Mouse (Mus musculus): ENCODE measurements around the gene Kbtbd4. TPM values are rescaled to one million over a fixed set of nuclear protein-coding genes. Genes with fewer than 3 reads are reported as not detected.

The Kbtbd4 gene
- total RNA-seq, 4 experiments from 2014 or later = 33.1 to 51.2 (median 40.3) TPM

DNA sequence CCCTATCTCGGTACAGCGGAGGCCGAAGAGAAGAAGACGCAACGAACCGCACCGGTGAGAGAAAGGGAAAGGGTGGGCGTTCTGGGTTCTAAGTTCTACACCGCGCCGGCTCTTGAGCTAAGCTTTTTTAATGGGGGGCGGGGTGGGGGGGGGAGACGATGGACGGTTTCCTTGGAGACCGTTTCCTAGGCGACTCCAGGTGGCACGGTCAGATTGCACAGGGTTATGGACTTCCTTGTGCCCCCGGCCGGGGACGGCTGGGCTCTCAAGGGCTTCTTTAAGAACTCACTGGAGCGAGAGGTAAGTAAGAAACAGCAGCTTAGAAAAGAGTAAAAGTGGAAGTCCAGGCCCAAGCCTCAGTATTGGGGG, 300 bp downstream of the Kbtbd4 start:
- no peak for DNase-seq (ENCODE audit: low spot score in 2 of 2)

DNA sequence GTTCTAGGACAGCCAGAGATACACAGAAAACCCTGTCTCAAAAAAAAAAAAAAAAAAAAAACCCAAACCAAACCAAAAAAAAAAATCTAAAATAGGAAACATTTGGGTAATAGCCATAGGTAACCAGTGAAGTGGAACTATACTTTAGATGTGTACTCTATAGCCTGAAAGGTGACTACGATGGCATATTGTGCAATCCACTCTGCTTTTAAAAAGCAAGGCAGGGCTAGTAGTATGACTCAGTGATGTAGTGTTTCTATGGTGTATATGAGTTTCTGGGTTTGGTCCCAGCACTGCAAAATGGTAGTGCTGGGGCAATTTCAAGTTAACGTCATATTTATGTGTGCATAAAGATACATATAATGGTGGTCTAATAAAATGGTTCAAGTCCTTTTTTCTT, 2.2 kb downstream of the Kbtbd4 start:
- DNase-seq (ENCODE audit: low spot score in 2 of 2) = no peak

DNA sequence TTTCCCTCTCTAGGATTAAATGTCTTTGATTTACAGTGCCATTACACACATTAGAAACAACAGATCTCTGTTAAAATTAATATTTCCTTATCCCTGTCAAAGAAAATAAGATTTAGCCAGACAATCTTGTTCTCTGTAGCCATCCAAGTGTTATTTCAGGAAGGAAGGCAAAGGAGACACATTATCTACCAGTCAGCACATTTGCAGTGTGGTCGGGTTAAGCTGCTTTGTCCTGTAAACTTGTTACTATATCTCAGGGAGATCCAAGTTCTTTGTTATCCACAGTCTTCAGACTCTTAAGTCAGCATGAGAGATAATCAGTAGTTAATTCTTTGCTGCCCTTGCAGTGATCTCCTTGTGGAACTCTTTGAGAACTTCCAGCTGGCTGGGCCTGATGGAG, 6.3 kb downstream of the Kbtbd4 start:
- DNase-seq (ENCODE audit: low spot score in 2 of 2) = no peak

DNA sequence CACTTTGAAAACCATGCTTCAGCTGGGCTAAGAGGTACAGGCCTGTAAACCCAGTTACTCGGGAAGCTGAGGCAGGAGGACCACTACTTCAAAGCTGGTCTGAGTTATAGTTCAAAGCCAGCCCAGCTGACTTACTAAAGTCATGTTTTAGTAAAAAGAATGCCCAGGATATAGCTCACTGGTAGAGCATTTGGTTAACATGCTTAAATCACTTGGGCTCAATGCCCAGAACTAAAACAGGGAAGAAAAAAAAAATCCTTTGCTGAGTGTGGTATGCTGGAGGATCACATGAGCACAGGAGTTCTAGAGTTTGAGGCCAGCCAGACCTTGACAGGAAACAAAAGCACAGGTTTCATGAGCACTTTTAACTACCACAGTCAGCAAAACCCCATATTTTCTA, 7.1 kb downstream of the Kbtbd4 start:
- DNase-seq (ENCODE audit: low spot score in 2 of 2) = no peak

DNA sequence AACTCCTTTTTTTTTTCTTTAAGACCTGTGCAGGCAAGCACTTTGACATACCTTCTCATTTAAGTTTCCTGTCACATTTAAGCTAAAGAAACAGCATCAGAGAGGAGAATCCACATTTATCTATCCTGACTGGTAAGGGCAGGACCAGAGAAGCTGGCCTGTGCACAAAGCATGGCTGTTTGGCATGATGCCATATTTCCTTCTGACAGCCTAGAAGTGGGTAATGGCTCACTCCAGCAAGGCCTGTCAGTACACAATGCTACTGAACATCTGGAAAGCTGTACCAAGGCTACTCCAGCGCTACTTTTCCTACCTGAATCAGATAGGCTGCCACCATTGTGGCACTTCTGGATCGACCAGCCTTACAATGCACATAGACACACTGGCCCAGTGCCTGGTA, 9.1 kb downstream of the Kbtbd4 start:
- no peak for DNase-seq (ENCODE audit: low spot score in 2 of 2)

DNA sequence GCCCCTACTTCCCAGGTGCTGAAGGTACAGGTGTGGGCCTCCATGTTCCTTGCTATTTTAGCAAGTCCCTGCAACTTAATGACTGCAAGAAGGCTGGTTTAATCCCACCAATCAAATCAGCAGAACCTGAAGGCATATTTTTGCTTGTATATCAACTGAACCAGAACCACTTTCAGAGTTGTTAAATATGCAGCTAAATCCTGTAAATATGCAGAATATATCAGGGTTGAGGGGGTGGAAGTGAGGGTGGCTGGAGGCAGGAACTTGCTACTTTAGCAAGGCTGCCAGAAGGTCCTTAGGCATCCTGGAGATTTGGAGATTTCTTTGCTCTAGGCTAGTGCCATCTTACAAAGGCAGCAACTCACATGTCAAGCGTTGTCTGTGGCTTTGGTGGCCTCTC, 11.0 kb downstream of the Kbtbd4 start:
- no peak for DNase-seq (ENCODE audit: low spot score in 2 of 2)

DNA sequence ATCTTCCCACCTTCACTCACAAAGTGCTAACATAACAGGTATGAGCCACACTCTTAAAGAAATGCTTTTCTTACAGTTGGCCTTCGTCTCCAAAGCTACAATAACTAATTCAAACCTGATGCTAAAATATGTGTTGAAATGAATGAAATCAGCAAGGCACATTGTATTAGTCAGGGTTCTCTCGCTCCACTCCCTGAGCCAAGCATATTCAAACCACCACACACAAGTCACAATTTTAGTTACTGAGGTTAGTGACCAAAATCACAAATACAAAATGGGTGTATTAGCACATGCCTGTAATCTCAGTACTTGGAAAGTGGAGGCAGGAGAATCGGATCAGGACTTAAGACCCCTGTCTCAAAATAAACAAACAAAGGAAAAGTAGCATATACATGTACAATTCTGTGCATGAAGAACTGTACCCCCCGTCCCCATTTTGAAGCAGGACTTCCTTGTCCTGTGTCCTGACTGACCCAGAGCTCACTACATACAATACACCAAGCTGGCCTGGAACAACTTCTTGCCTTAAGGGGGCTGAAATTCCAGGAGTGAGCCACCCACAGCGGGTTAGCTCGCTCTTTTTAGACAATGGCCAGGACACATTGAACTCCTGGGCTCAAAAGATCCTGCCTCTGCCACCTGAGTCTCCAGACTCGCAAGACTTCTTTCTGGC, 12.2 kb downstream of the Kbtbd4 start:
- no peak for DNase-seq (ENCODE audit: low spot score in 2 of 2)

DNA sequence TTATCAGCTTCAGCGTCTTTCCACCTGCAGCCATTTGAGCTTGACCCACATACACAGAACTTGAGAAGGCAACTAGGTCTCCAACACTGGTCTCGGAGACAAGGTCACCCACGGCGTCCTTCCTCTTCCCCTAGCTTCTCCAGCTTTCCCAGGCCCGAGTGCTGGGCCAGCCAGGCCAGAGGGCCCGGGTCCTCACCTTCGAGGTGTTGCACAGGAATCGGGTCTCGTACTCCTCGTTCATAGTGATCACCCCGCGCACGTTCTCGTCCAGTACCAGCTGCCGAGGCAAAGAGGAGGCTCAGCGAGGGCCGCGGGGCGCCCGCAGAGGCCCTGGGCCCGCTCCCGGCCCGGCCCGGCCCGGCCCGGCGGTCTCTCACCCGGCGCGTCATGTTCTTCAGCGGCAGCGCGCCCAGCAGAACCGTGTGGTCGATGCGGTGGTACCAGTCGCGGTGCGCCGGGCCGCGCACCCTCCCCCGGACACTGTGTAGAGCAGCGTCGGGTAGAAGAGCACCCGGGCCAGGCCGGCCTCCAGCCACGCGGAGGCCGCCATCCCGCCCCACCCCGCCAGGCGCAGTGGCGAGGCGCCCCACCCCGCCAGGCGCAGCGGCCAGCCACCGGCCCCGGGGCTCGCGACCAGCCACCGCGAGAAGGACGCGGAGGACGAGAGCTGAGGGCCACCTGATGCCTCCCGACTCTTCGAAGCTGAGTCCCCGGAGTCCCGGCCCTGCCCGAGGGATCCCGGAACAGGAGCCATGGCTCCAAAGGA, 12.9 kb downstream of the Kbtbd4 start:
- DNase-seq (ENCODE audit: low spot score in 2 of 2) = peak; percentile 43 to 50

DNA sequence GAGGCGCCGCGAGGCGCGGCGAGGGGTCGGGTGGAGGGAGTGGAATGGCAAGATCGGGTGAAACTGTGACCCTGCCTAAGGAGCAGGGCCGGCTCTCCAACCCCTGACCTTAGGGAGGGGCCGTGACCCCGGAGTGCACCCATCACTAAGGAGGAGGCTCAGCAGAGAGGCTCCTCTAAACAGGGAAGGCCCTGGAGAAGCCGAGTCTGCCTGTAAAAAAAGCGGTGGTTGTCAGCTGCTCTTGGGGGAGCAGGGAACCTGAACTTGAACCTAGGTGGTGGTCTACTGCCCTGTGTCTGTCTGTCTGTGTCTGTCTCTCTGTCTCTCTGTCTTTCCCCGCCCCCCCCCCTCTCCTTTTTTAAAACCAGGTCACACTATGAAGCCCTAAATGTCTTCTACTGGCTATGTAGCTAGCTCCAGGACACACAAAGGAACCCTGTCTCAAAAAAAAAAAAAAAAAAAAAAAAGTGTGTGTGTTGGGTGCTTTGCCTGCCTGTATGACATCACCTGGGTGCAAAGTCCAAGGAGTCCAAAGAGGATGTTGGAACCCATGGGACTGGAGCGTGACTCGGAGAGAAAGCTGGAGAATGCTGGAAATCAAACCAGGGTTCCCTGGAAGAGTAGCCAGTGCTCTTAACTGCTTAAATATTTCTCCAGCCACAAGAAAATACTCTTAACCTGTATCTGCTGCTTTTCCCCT, 13.6 kb downstream of the Kbtbd4 start:
- peak in 1 of 2 experiments; percentile 32 for DNase-seq (ENCODE audit: low spot score in 2 of 2)

DNA sequence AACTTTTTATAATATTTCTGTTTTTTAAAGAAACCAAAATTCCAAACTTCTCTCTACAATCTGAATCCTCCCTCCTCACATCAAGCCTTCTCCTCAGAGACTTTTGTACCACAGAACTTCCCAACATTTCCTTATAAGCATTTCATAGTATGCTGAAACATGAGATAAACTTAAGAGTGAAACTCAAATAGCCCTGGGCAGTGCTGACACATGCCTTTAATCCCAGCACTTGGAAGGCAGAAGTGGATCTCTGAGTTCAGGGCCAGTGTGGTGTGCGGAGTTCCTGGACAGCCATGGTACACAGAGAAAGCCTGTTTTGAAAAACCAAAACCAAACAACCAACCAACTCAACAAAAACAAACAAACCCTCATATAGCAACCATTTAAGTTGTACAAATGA, 16.6 kb downstream of the Kbtbd4 start:
- no peak for DNase-seq (ENCODE audit: low spot score in 2 of 2)

DNA sequence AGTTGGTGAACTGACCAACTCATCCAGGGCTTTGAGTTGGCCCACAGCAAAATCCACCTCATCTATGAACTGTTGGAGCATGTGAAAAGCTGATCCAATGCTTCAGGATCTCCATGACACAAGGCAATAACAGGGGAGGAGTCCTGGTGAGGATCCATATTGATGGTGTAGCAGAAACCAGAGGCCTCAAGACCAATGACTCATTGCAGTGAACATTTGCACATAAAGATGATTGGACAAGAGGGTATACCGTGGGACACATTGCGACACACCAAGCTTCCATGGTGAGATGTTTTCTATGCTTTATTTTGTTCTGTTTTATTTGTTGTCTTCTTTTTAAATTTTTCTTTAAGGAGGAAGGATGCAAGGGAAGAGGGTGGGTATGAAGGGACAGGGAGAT, 18.1 kb downstream of the Kbtbd4 start:
- no peak for DNase-seq (ENCODE audit: low spot score in 2 of 2)

DNA sequence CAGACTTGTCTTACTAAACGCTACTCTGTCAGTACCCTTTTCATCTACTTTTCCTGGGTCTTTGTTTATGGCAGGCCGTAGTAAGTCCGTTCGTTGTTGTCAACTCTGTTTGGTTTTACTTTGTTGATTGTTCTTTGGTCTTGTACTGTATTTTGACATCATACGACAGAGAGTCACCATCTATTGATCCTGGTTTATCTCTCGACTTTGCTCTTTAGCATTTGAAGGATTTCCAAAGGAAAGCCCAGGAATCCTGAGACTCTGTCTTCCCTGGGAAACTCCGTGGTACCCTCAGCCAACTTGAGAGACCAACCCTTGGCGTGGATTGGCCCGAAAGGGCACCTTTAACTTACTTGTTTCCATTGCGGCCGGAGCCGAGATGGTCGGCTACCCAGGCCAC, 24.0 kb downstream of the Kbtbd4 start:
- DNase-seq (ENCODE audit: low spot score in 2 of 2) = no peak

DNA sequence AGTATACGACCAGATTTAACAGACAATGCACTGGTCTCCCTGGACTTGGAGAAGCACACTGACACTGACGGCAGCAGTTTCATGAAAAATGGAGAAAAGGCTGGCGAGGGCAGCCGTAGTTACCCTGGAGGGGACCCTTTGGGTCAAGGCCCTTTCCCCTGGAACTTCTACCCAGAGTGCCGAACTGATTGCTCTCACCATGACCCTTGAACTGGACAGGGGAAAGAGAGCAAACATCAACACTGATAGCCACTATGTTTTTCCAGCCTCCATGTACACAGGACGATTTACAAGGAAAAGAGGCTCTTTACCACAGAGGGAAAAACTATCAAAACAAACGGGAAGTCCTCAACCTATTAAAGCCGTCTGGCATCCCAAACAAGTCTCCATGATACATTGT, 27.3 kb downstream of the Kbtbd4 start:
- DNase-seq (ENCODE audit: low spot score in 2 of 2) = no peak

DNA sequence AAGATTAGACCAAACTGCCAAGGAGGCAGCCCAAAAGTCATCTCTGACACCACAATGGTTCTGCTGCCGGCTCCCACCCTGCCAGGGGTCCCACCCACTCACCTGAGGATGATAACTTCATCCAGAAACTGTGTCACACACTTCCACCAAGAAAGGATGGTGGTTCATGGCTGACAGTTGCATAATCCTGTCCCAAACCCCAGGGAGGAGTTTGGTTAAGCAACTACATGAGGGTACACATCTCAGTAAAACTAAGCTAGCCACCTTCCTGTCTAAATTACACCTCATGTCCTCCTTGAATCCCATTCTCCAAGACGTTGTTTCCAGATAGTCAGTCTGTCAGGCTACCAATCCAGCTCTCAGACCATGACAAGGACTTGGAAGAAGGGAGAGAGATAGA, 27.7 kb downstream of the Kbtbd4 start:
- no peak for DNase-seq (ENCODE audit: low spot score in 2 of 2)

DNA sequence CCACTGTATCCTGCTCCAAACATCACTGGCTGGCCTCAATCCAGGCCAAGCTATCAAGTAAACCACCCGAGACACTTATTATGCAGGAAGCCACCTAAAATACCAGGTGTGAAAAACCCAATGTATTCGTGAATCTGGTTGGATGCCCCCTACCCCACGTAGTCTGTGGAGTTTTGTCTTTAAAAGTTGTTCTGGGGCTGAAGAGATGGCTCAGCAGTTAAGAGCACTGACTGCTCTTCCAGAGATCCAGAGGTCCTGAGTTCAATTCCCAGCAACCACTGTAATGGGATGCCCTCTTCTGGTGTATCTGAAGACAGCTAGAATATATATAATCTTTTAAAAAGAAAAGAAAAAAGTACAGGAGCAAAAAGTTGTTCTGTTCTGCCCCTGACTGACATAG, 33.8 kb downstream of the Kbtbd4 start:
- no peak for DNase-seq (ENCODE audit: low spot score in 2 of 2)

DNA sequence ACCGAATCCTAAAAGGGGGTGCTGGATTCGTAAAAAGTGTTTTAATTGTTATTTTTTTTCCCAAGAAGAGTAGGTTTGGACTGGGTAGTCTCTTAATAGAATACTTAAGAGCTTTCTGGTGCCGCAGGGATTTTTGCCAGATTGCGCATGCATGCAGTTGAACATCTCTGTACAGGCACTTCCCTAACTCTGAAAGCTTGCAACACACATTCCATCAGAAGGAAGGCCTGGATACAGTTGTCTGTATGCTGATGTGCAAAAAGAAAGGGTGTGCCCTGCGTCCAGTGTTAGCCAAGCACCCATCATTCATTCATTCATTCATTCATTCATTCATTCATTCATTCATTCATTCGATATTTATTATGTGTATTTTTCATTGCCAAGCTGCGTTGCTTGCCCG, 35.2 kb downstream of the Kbtbd4 start:
- no peak for DNase-seq (ENCODE audit: low spot score in 2 of 2)

DNA sequence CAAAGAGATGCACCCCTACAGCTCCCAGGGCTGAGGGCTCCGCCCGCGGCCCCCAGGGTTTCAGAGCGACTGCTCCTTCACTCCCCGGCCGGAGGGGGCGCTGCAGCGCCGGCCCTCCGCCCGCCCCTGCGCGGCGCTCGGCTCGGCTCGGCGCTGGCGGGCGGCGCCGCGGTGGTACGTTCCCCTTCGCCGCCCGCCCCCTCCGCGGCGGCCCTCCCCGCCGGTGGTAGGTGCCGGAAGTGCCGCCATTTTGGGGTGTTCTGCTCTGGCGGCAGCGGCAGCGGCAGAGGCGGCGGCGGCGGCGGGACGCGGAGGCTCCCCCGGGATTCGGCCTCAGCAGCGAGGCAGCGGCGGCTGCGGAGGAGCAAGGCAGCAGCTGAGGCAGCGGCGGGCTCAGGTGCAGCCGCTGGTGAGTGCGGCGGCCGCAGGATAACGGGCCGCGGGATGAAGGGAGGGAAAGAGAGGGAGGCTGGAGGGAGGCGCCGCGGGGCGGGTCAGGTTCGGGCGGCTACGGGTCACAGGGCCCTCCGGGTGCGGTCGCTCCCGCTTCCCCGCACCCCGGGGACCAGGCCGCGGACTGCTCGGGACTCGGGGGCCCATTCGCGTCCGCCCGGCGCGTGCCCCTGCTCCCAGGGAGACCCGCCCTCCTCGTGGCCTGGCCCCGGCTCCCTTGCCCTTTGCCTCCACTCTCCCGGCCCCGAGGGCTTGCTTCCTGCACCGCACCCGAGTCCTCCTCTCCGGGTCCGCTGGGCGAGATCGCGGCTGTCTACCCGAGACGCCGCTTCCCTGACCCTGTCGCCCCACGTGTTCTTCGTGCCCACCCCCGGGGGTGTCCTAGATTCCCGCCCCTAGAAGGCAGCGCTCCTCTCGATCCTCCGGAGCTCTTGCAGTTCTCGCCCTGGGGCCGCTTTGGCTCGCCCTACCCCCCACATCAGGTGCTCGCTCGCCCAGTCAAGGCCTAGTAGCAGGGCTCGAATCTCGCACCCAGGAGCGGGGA, 36.0 kb downstream of the Kbtbd4 start, which contains the start of gene Celf1:
Gene Celf1 (plus strand): TSS at position 150 of the 997 bp plus-strand sequence.
- peak; percentile 61 to 73 for DNase-seq (ENCODE audit: low spot score in 2 of 2)

DNA sequence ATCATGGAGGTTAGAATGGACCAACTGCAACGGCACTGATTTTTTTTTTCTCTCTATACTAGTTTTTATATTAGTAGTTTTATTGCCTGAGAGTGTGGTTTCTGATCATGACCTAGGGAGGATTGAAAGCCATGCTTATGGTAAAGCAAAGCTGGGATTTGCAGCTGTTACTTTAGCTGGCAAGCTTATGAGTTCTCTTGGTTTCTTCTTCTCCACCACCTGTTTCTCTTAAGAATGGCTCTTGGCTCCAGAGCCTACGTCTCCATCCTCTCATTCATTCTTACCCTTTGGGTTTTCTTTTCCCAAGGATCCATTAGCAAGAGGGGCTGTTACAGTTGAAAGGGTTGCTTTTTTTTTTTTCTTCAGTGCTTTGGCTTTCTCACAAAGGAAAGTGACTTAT, 37.2 kb downstream of the Kbtbd4 start:
- DNase-seq (ENCODE audit: low spot score in 2 of 2) = no peak

DNA sequence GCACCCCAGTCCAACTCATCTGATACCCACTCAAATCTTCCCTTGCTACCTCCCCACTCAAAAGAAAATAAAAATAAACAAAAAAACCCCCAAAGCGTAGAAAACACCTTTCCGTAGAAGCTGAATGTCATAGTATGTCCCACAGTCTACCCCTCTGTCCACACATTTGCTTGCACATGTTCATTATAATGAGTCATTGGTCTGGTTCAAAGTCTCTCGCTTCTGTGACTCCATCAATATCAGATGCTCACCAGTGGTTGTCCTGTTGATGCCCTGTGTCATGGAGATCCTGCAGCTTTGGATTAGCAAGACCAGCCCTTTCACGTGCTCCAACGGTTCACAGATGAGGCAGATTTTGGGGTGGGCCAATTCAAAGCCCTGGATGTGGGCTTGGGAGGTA, 45.6 kb downstream of the Kbtbd4 start:
- no peak for DNase-seq (ENCODE audit: low spot score in 2 of 2)

DNA sequence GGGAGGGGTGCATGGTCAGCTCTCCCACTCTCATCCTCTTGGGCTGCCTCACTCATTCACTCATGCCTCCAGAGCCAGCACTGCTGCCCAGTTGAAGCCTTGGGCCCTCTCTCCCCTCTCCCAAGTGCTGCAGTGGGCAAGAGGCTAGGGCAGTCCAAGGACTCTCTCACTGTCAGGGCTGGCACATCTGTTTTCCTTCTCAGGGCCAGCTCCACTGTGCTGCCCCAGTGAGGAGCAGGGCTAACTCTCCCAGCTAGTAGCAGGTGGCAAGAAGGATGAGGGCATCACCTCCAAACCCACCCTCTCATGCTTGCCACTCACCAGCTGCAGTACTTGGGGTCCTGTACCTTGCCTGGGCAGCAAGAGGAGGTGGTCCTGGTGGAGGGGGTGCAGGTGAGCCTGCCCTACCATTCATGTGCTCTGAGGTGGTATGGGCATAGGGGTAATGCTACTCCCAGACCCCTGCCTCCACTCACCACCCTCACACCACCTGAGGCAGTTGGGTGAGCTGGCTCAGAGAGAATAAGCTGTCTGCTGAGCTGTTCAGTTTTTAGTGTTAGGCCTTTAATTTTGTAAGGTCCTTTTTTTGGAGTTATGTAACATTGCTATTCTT, 46.1 kb downstream of the Kbtbd4 start:
- no peak for DNase-seq (ENCODE audit: low spot score in 2 of 2)

DNA sequence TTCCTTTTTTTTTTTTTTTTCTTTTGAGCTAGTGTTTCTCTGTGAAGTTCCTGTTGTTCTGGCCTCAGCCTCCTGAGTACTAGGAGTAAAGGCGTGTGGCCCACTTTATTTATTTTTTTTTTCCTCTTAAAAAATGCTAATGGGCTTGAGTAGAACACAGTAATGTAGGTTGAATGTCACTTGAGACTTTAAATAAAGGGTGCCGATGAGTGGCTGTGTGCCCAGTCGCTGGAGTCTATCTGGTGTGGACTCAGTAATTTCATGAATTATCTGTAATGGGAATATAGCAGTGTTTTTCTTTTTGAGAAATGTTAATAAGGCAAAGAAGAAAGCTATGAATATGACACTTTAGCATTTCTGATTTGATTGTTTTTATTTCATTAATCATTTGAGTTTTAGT, 48.9 kb downstream of the Kbtbd4 start:
- no peak for DNase-seq (ENCODE audit: low spot score in 2 of 2)

Measured in left cerebral cortex, adult 8-10 months (tissue).